Mouse (Mus musculus) thymus, adult 2 months (tissue): ENCODE data around the gene Cep164.

Experiments used
- CTCF ChIP-seq: fragments of 200-500 bp; IDR thresholded peaks from 2 replicates; pipeline ENCODE4 v1.5.1; 2012; ENCODE audit warnings: mild to moderate bottlenecking, control low read depth, low read length, moderate library complexity, borderline replicate concordance; ENCODE audit not compliant: control insufficient read depth, poor library complexity, insufficient read depth; ENCODE audit errors: extremely low read depth
- POLR2A ChIP-seq: fragments of 200-500 bp; IDR thresholded peaks from 2 replicates; pipeline ENCODE4 v1.6.1; 2012; ENCODE audit warnings: mild to moderate bottlenecking, low read length, control low read depth, moderate library complexity; ENCODE audit not compliant: control insufficient read depth, poor library complexity, insufficient read depth; ENCODE audit errors: extremely low read depth

DNA sequence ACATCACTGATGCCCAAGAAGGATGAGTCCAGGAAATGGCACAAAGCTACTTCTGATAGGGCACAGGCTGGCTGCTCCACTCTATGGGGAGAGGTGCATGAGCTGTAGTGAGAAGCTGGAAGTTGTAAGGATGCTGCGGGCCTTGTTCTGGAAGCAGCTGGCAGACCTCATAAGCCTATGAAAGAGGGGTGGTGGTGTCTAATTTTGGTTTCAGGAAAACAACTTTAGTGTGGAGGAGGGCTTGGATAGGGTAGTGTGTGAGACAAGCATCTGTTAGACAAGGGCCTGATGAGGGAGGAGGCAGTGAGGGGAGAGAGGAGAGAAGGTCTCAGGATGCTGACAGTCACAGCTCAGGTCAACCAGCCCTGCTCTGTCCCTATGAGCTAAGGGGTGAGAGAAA is 15.3 kb upstream of the Cep164 start:
- TF ChIP-seq CTCF = no peak
- no peak for TF ChIP-seq POLR2A
